Mouse (Mus musculus) frontal cortex, postnatal 36 days (tissue): ENCODE results near the gene Nkiras2.
"Not testable (repeated sequence)": the region's sequence is repeated elsewhere in the genome, so short reads cannot be mapped to it uniquely, and the experiment has no call there.

ENCODE experiments used
- DNase-seq, 2 experiments: peaks; one replicate each; pipeline ENCODE4 v3.0.0; 2022; ENCODE audit warnings: low spot score in 2 of 2

Gene Nkiras2

GRCm38 (mm10) chr11:100628862-100629352 lies 9.9 kb downstream of the Nkiras2 start:
- no peak for DNase-seq

DNA sequence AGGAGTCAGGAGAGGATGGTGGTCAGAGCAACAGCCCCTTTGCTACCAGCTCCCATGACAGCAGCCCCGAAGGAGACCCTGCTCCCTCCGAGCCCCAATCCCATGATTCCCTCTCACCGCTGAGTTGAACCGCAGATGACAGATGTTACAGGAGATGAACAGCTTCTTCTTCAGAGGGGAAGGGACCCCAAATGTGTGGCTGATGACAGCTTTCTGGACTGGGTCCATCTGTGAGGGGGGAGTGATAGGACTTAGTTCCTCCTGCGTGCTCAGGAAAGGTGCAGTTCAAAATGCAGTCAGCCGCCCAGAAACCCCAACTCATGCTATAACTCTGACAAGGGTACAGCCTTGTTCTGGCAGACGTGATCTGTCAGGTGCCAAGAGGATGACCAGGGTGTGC lies 15.5 kb downstream of the Nkiras2 start:
- no peak for DNase-seq

GRCm38 (mm10) chr11:100640159-100640906 lies 21.3 kb downstream of the Nkiras2 start:
- DNase-seq = peak; percentile 64

DNA sequence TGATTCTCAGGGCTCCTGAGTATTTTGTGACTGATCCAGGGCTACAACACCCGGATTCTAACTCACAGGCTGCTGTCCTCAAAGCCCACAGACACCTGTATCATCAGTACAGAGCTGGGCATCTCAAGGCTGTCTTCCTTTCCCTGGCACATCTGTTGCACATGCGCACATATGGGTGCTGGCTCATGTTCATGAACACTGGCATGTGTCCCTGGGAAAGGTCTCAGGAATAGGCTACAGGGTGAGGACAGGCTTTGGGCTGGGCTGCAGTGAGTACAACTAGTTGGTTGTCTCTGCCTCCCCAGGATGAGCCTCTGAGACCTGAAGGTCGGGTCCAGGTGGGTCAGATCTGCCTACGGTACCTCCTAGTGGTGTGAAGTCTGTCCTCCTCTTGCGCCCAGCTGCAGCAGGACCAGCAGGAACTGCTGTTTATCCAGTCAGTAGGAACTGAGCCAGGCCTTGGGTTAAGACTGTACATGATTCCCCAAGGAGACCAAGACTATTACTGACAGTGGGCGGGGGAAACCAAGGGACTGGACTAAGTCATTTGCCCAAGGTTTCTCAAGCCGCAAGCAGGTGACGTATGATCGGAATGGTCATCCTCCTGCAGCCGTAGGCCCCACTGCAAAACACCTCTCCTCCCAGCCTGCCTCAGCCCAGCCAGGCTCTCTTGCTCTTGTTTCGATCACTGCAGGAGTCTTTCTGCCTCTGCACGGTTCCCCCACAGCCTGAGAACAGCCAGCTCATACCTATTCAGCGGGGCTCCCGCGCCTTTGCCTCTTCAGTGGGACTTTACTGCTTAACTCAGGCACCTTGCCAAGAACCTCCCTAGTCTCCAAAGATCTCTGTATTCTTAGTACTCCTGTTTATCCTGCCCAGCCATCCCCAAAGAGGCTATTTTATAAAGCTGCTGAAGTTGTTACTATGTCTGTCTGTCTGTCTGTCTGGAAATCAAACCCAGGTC lies 24.9 kb downstream of the Nkiras2 start:
- no peak for DNase-seq

DNA sequence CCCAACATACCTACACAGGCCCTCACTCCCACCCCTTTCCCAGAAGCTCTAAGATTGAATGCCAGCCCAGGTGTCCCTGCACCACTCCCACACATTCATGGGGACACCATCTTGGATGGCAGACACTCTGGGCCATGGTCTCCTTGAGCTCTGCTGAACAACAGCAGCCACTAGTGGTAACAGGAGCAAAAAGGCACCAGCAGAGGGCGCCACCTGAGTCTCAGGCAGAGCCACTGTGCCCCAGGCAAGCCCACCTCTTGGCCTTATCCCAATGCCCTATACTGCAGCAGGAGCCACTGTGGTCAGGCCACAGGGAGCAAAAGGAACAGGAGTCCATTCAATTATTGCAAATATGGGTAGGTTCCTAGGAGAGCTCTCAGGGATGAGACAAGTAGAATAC lies 27.2 kb downstream of the Nkiras2 start:
- DNase-seq = no peak

GRCm38 (mm10) chr11:100648405-100648804 lies 29.4 kb downstream of the Nkiras2 start:
- no peak for DNase-seq

DNA sequence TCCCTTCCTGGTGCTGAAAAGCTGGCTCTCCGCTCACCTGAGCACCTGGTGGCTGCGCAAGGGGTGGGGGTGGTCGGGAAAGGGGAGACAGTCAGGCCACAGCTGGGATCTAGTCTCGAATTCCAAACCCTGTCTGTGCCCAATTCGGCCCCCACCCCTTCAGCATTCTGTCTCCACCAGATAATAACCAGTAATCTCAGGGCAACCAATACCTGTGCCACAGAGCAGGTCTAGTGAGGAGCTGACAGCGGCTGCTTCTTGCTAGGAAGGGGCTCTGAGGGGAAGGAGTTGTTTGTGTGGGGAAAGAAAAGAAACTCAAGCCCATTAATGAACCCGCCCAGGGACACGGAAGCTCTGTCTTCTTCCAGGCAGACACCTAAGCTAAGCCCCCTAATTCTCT lies 32.2 kb downstream of the Nkiras2 start:
- no peak for DNase-seq

DNA sequence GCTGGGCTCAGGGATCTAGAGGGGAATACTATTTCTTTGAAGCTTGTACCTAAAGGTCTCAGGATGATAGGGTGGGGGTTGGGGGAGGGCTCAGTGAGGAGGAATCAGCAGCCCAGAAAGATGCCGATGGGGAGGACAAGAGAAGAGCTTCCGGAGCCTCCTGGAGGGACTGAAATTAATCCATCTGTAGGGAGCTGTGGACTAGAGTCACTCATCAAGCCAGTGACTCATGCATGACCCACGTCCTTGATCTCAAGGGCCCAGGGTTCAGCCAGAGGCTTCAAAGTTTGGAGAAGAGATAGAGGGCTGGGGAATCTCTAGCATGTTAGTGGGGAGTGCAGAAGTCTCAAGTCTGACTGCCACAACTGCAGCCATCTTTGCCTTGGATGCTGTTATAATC lies 32.7 kb downstream of the Nkiras2 start:
- no peak for DNase-seq

- DNase-seq = not testable (repeated sequence)
These were observed 36.5 kb downstream of the Nkiras2 start for GRCm38 (mm10) chr11:100655589-100655988.

- no peak for DNase-seq
These were observed 37.4 kb downstream of the Nkiras2 start for GRCm38 (mm10) chr11:100656458-100656857.

DNA sequence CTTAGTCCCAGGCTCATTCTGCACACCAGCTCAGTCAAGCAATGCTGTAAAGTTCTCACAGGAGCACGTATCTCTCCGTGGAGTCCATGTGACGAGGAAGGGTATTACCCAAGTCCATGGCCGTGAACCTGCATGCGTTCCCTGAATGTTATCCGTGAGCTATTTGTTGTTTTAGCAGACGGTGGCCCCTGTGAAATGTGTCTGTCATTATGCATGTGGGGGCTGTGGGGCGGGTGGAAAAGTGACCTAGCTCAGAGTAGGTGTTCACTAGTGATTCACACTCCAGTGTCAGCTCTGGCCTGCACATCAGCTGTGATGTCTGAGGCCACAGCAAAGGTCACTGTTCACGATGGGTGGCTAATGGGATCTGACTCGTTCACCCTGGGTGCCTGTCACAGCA lies 40.8 kb downstream of the Nkiras2 start:
- no peak for DNase-seq

- no peak for DNase-seq
These were observed 52.0 kb downstream of the Nkiras2 start for GRCm38 (mm10) chr11:100671049-100671448.

DNA sequence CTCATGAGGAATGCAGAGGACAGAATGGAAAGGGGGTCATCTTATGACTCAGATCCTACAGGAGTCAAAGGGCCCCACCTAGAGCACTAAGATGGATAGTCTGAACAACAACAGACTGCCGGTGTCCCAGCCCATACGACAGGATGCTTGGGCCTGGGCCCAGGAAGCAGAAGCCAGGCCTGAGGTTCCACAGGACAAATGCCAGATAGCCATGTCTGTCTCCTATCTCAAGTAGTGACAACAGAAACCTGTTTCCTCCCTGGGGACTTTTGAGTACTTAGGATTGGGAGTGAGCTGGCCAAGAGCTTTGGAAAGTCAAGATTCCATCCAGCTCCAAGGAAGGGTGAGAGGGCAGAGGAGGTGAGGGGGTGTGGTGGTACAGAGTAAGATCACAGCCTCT lies 52.9 kb downstream of the Nkiras2 start:
- no peak for DNase-seq

DNA sequence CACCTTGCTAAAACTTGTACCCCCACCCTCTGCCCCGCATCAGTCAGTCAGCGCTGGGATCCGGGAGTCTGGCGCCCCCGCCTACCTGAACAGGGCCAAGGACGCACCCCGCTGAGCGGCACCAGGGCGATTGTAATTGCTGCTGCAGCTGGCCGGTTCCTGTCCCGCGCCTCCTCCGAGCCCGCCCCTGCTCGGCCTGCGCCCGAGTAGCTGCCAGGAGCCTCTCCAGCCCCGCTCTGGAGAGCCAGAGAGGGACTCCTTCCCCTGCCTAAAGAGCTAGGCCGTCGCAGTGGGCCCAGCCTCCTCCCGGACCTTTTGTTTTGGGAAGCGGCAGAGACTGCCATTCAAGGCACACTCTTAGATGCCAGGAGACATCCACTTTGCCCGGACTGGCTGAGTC lies 54.1 kb downstream of the Nkiras2 start:
- no peak for DNase-seq
